Mouse (Mus musculus) CH12.LX (cell line): Measurements from ENCODE around the gene Npm3. TPM values are rescaled to one million over a fixed set of nuclear protein-coding genes. Genes with fewer than 3 reads are reported as not detected.

Experiments
- DNase-seq: peaks from one replicate; pipeline ENCODE4 v3.0.0-alpha.2; 2013; ENCODE audit errors: extremely low read depth
- H3K27ac ChIP-seq: 2 replicates; pipeline ENCODE4 v1.5.1; 2012; ENCODE audit warnings: low read depth, mild to moderate bottlenecking, control low read depth, moderate library complexity; ENCODE audit not compliant: insufficient read depth
- H3K27me3 ChIP-seq: replicated peaks from 2 replicates; pipeline ENCODE3; 2012; ENCODE audit warnings: inconsistent platforms
- H3K36me3 ChIP-seq, 2 experiments: replicated peaks in 1 of 2; 2 replicates each; pipeline versions ENCODE3 to v1.6.1; 2012; ENCODE audit warnings: inconsistent platforms in 1 of 2, low read length in 1 of 2, mild to moderate bottlenecking in 1 of 2, mixed read lengths in 1 of 2, moderate library complexity in 1 of 2; ENCODE audit not compliant: control insufficient read depth in 1 of 2, insufficient read depth in 1 of 2
- H3K4me1 ChIP-seq, 2 experiments: 2 replicates each; pipeline ENCODE4 v1.6.1; 2012; ENCODE audit warnings: inconsistent platforms in 1 of 2, moderate library complexity in 1 of 2; ENCODE audit not compliant: insufficient read depth in 2 of 2, control insufficient read depth in 1 of 2
- H3K4me2 ChIP-seq: 2 replicates; pipeline ENCODE4 v1.6.1; 2012; ENCODE audit warnings: low read depth, mild to moderate bottlenecking, control low read depth; ENCODE audit not compliant: poor library complexity, insufficient read depth, severe bottlenecking
- H3K4me3 ChIP-seq, 3 experiments: fragments of 150-350 bp in 1 of 3; sonication (generic) in 1 of 3; replicated peaks in 1 of 3; 2 replicates each; pipeline versions ENCODE3 to v1.5.1; 2011 to 2012; ENCODE audit warnings: low read depth in 2 of 3, low read length in 2 of 3, mild to moderate bottlenecking in 2 of 3, moderate library complexity in 2 of 3, control low read depth in 1 of 3, improper control_type of control experiment in 1 of 3, inconsistent platforms in 1 of 3, mixed read lengths in 1 of 3; ENCODE audit not compliant: poor library complexity in 1 of 3
- H3K79me2 ChIP-seq: replicated peaks from 2 replicates; pipeline ENCODE4 v1.6.1; 2012; ENCODE audit warnings: mild to moderate bottlenecking, moderate library complexity; ENCODE audit not compliant: control insufficient read depth, poor library complexity, insufficient read depth, severe bottlenecking; ENCODE audit errors: extremely low read depth
- H3K9ac ChIP-seq: 2 replicates; pipeline ENCODE4 v1.6.1; 2012; ENCODE audit warnings: low read depth, mild to moderate bottlenecking, control low read depth, moderate library complexity; ENCODE audit not compliant: insufficient read depth
- H3K9me3 ChIP-seq: replicated peaks from 2 replicates; pipeline ENCODE3; 2012; ENCODE audit warnings: low read length, inconsistent platforms, mixed read lengths
- BHLHE40 ChIP-seq: IDR thresholded peaks from 2 replicates; pipeline ENCODE4 v1.6.1; 2011; ENCODE audit warnings: mild to moderate bottlenecking, low read depth, low read length, improper control_type of control experiment
- CHD2 ChIP-seq: IDR thresholded peaks from 2 replicates; pipeline ENCODE4 v1.6.1; 2011; ENCODE audit warnings: low read length, improper control_type of control experiment
- CTCF ChIP-seq, 2 experiments: IDR thresholded peaks in 1 of 2; conservative IDR thresholded peaks in 1 of 2; 2 replicates each; pipeline ENCODE4 v1.5.1; 2011 to 2012; ENCODE audit warnings: low read depth in 2 of 2, low read length in 2 of 2, improper control_type of control experiment in 1 of 2, inconsistent platforms in 1 of 2, mild to moderate bottlenecking in 1 of 2, moderate library complexity in 1 of 2
- EP300 ChIP-seq: IDR thresholded peaks from 2 replicates; pipeline ENCODE4 v1.6.1; 2011; ENCODE audit warnings: low read length, improper control_type of control experiment
- GABPA ChIP-seq: IDR thresholded peaks from 2 replicates; pipeline ENCODE4 v1.6.1; 2012; ENCODE audit warnings: low read depth, low read length, improper control_type of control experiment, inconsistent platforms; ENCODE audit not compliant: insufficient replicate concordance
- HCFC1 ChIP-seq: IDR thresholded peaks from 2 replicates; pipeline ENCODE4 v1.6.1; 2012; ENCODE audit warnings: low read depth, mild to moderate bottlenecking, inconsistent platforms, low read length, improper control_type of control experiment
- IRF4 ChIP-seq: IDR thresholded peaks from 2 replicates; pipeline ENCODE4 v1.6.1; 2014; ENCODE audit warnings: low read depth, mild to moderate bottlenecking, inconsistent platforms, low read length, improper control_type of control experiment
- JUN ChIP-seq: IDR thresholded peaks from 2 replicates; pipeline ENCODE4 v1.6.1; 2011; ENCODE audit warnings: low read depth, mild to moderate bottlenecking, low read length, improper control_type of control experiment, moderate library complexity; ENCODE audit not compliant: insufficient read depth
- JUND ChIP-seq: conservative IDR thresholded peaks from 2 replicates; pipeline ENCODE4 v1.6.1; 2011; ENCODE audit warnings: low read depth, low read length, improper control_type of control experiment
- NRF1 ChIP-seq: IDR thresholded peaks from 2 replicates; pipeline ENCODE4 v1.6.1; 2014; ENCODE audit warnings: low read depth, mild to moderate bottlenecking, inconsistent platforms, low read length, improper control_type of control experiment, moderate library complexity
- PAX5 ChIP-seq: IDR thresholded peaks from 2 replicates; pipeline ENCODE4 v1.6.1; 2012; ENCODE audit warnings: low read length, inconsistent platforms, mixed read lengths
- POLR2A ChIP-seq: IDR thresholded peaks from 2 replicates; pipeline ENCODE4 v1.6.1; 2011; ENCODE audit warnings: low read depth, mild to moderate bottlenecking, improper control_type of control experiment, low read length
- POLR2AphosphoS2 ChIP-seq: IDR thresholded peaks from 2 replicates; pipeline ENCODE4 v1.6.1; 2011; ENCODE audit warnings: low read depth, low read length, improper control_type of control experiment
- RAD21 ChIP-seq: IDR thresholded peaks from 2 replicates; pipeline ENCODE4 v1.6.1; 2011; ENCODE audit warnings: low read depth, mild to moderate bottlenecking, low read length, improper control_type of control experiment, moderate library complexity
- TBP ChIP-seq: conservative IDR thresholded peaks from 2 replicates; pipeline ENCODE4 v1.6.1; 2011; ENCODE audit warnings: low read depth, low read length, improper control_type of control experiment
- TCF12 ChIP-seq: IDR thresholded peaks from 2 replicates; pipeline ENCODE4 v1.6.1; 2014; ENCODE audit warnings: low read depth, mild to moderate bottlenecking, inconsistent platforms, low read length, improper control_type of control experiment
- UBTF ChIP-seq: IDR thresholded peaks from 2 replicates; pipeline ENCODE4 v1.6.1; 2012; ENCODE audit warnings: low read depth, mild to moderate bottlenecking, inconsistent platforms, low read length, improper control_type of control experiment, moderate library complexity
- ZC3H11A ChIP-seq: IDR thresholded peaks from 2 replicates; pipeline ENCODE4 v1.6.1; 2012; ENCODE audit warnings: low read depth, mild to moderate bottlenecking, inconsistent platforms, low read length, improper control_type of control experiment
- dilution Hi-C: fragments of 300-500 bp; cut with MboI; formaldehyde crosslinking; loops from 2 replicates; pipeline ENCODE4 v1.14.3; 2020; ENCODE audit warnings: low sequenced_read_pairs; ENCODE audit not compliant: extremely low pct_unique_long_range_greater_than_20kb, extremely low pct_ligation_motif_present
- in situ Hi-C: fragments of 300-500 bp; cut with MboI; formaldehyde crosslinking; loops from 3 replicates; pipeline ENCODE4 v1.14.3; 2019; ENCODE audit warnings: low sequenced_read_pairs, low pct_ligation_motif_present, low pct_unique_long_range_greater_than_20kb, mixed read lengths
- polyA plus RNA-seq: library from polyadenylated mRNA; unstranded; fragments of >175 nt; gene quantifications from 2 replicates; pipeline ENCODE4 v1.2.1, GENCODE M21; 2012; ENCODE audit warnings: low read depth; ENCODE audit not compliant: insufficient read length
- total RNA-seq, 2 experiments: library from RNA; depleted of rRNA; stranded (reverse); fragments of 300-350 nt in 1 of 2; fragments of >200 nt in 1 of 2; gene quantifications; 2 replicates each; pipeline ENCODE4 v1.2.3; 2012 to 2014

Gene Npm3
- total and polyA plus RNA-seq, 3 experiments, result 189 to 237 (median 225) TPM

DNA sequence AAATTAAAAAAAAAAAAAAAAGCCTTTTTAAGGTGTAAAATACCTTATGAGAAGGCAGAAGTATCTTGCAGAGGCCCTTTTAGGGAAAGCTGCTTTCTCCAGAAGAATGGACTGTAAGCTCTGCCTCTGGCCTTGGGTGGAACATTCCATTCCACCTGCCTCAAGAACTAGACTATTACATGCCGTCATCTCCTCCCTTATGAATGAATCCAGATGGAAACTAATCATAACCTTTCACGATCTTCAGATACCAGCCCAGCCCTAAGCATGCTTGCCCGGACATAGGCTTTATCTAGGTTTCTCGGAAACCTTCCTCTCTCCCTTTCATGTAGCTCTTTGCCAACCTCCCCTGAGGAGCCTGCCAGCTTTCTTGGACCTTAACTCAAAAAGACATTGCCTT is 38.9 kb upstream of the Npm3 start:
- no peak overlapping the region for H3K9ac ChIP-seq
- TF ChIP-seq HCFC1, result no peak
- TF ChIP-seq, all 38 proteins: peak for 0
- no peak for DNase-seq
- no peak overlapping the region for H3K27ac ChIP-seq
- in situ Hi-C loops, result no loop called here
- H3K4me2 ChIP-seq, result no peak overlapping the region
- dilution Hi-C loops, result no loop called here
- no peaks in the 10 kb centered on the region for H3K36me3 ChIP-seq
- H3K27me3 ChIP-seq, result no peaks in the 10 kb centered on the region
- H3K4me1 ChIP-seq, result peaks cover 14 to 41% of the 10 kb centered on the region in 2 experiments; a peak in 3 of 4 replicates
- no peaks in the 10 kb centered on the region for H3K79me2 ChIP-seq
- no peak overlapping the region for H3K4me3 ChIP-seq
- no peaks in the 10 kb centered on the region for H3K9me3 ChIP-seq

DNA sequence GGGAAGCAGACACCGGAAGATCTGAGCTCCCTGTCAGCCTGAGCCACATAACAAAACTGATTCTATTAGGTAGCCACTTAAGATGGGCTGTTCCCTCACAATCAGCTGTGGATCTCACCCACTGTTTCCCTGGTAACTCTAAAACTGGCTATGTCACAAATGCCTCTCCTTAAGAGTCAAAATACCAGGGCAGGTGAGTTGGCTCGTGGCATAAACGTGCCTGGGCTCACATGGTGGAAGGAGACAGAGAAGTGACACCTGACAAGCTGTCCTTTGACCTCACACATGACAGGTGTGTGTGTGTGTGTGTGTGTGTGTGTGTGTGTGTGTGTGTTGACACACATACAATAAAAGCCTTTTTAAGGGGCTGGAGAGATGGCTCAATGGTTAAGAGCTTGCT is 38.1 kb upstream of the Npm3 start:
- Histone ChIP-seq H3K9ac (no peak overlapping the region), H3K4me2 (no peak overlapping the region), H3K27ac (no peak overlapping the region), H3K79me2 (peaks cover 5% of the 10 kb centered on the region), H3K4me1 (peaks cover 13 to 36% of the 10 kb centered on the region in 2 experiments; a peak in 3 of 4 replicates), H3K9me3 (no peaks in the 10 kb centered on the region), H3K4me3 (no peak overlapping the region), H3K36me3 (no peaks in the 10 kb centered on the region), H3K27me3 (no peaks in the 10 kb centered on the region)
- in situ Hi-C loops, result no loop called here
- no peak for DNase-seq
- dilution Hi-C loops, result no loop called here
- TF ChIP-seq GABPA, result no peak
- TF ChIP-seq, all 38 proteins: peak for 0

DNA sequence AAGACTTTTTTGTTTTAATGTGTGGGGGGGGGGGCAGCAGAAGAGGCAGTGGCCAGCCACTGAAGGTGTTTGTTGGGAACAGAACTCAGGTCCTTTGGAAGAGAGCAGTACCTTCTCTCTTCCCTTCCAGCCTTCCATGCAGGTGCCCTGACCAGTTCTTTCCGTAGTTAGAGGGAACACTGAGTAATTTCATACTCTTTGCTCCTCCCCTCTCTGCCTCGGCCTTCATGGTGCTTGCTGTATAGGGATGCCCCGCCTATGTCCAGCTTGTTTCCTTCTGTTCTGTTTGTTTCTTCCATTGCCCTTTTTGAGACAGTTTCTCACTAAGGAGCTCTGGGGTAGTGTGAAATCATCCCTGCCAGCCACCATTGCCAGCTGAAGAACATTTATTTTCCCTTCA is 36.1 kb upstream of the Npm3 start:
- Histone ChIP-seq H3K9ac (no peak overlapping the region; the same call in 1 of the 2 replicates), H3K79me2 (peaks cover 25% of the 10 kb centered on the region), H3K9me3 (no peaks in the 10 kb centered on the region), H3K27ac (no peak overlapping the region), H3K4me1 (peaks cover 11 to 38% of the 10 kb centered on the region in 2 experiments; a peak in 3 of 4 replicates), H3K4me2 (peak overlapping the region; percentile 22; the same call in 1 of the 2 replicates), H3K27me3 (no peaks in the 10 kb centered on the region), H3K4me3 (no peak overlapping the region)
- DNase-seq, result peak; percentile 31
- dilution Hi-C loops (no loop called here), in situ Hi-C loops (no loop called here)
- TF ChIP-seq BHLHE40 (no peak), JUND (0 out of 2 replicates have a peak, but pooled peaks have one; percentile 16), TBP (no peak), EP300 (peak; percentile 42; the same call in 1 of the 2 replicates), POLR2AphosphoS2 (no peak), JUN (peak; percentile 24), NRF1 (no peak), ZC3H11A (no peak), CTCF (conservative IDR thresholded peaks at IDR 0.05 in 1 of 2, IDR thresholded peaks at IDR 0.05 in 1 of 2; ENCODE audit: low read depth in 2 of 2, low read length in 2 of 2) (no peak), TCF12 (no peak), CHD2 (no peak), POLR2A (no peak), PAX5 (no peak), UBTF (no peak), RAD21 (no peak), HCFC1 (no peak), IRF4 (peak; percentile 60; the same call in 1 of the 2 replicates)
- TF ChIP-seq, all 38 proteins: peak for 4
- peaks cover 4 to 9% of the 10 kb centered on the region in 2 experiments for H3K36me3 ChIP-seq
